Mouse (Mus musculus) embryonic facial prominence, embryonic 15.5 days (tissue): Measurements from ENCODE around the gene Ehbp1. TPM values are rescaled to one million over a fixed set of nuclear protein-coding genes. Genes with fewer than 3 reads are reported as not detected.

Experiments used
- ATAC-seq: fragments of 200-750 bp; cut with Nextera tagmentation; 2 replicates; pipeline ENCODE4 v1.8.0; 2017; ENCODE audit warnings: low read depth, moderate TSS enrichment; ENCODE audit not compliant: insufficient number of reproducible peaks, low FRiP score, low TSS enrichment
- H3K27ac ChIP-seq: fragments of 300-500 bp; sonication (generic); replicated peaks from 2 replicates; pipeline ENCODE4 v1.5.1; 2015; ENCODE audit warnings: mild to moderate bottlenecking, inconsistent platforms
- H3K27me3 ChIP-seq: fragments of 300-500 bp; sonication (generic); 2 replicates; pipeline ENCODE4 v1.6.1; 2015; ENCODE audit warnings: inconsistent platforms
- H3K36me3 ChIP-seq: fragments of 300-500 bp; sonication (generic); 2 replicates; pipeline ENCODE4 v1.6.1; 2015; ENCODE audit warnings: mild to moderate bottlenecking, inconsistent platforms
- H3K4me1 ChIP-seq: fragments of 300-500 bp; sonication (generic); 2 replicates; pipeline ENCODE4 v1.6.1; 2015; ENCODE audit warnings: inconsistent platforms
- H3K4me2 ChIP-seq: fragments of 300-500 bp; sonication (generic); replicated peaks from 2 replicates; pipeline ENCODE4 v1.6.1; 2015; ENCODE audit warnings: mild to moderate bottlenecking, inconsistent platforms
- H3K4me3 ChIP-seq: fragments of 300-500 bp; sonication (generic); replicated peaks from 2 replicates; pipeline ENCODE4 v1.5.1; 2015; ENCODE audit warnings: mild to moderate bottlenecking, inconsistent platforms
- H3K9ac ChIP-seq: fragments of 300-500 bp; sonication (generic); 2 replicates; pipeline ENCODE4 v1.6.1; 2015; ENCODE audit warnings: inconsistent platforms
- H3K9me3 ChIP-seq: fragments of 300-500 bp; sonication (generic); replicated peaks from 2 replicates; pipeline ENCODE4 v1.6.1; 2016; ENCODE audit warnings: inconsistent platforms
- WGBS: fragments of 180-500 bp; shearing (Covaris S2); methylation state at CpG from one replicate; pipeline ENCODE4 v1.1.7; 2015; 5-methylcytosine and 5-hydroxymethylcytosine counted together
- polyA plus RNA-seq: library from polyadenylated mRNA; unstranded; fragments of >200 nt; fragmentation: Nextera tagmentation; extraction: Ambion mirVana; gene quantifications from 2 replicates; pipeline ENCODE4 v1.2.1, GENCODE M21; 2015

The Ehbp1 gene
- polyA plus RNA-seq, 1 experiment from 2014 or later, result 14.2 TPM

DNA sequence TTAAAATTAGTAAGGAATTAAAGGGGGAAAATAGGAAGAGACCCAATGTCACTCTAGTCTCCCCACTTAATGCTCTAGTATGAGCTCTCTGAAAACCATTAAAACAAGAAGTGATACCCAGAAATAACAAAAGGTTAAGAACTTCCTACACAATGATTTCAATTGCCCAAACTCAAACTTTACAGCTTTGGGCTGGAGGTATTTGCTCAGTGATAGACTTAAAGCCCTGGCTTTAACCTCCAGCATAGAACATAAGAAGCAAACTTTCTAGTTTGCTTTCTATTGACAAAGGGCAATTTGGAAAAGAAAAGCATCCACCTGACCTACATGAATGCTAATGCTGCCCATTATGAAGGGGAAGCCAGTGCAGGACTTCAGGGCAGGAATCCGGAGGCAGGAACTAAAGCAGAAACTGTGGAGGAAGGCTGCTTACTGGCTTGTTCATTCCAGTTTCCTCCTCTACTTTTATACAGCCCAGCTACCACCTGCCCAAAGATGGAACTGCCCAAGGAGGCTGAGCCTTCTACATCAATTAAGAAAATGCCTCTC, 353.6 kb downstream of the Ehbp1 start:
- Histone ChIP-seq H3K4me1 (peaks cover 7% of the 10 kb centered on the region), H3K4me2 (no peak overlapping the region), H3K27ac (no peak overlapping the region), H3K9me3 (no peaks in the 10 kb centered on the region), H3K27me3 (peaks cover 38% of the 10 kb centered on the region), H3K4me3 (no peak overlapping the region), H3K36me3 (no peaks in the 10 kb centered on the region), H3K9ac (no peak overlapping the region)
- ATAC-seq, result no peak
- 73% methylated on average over 1 of the region's 1 CpGs for WGBS

- H3K4me2 ChIP-seq, result no peak overlapping the region
- 58% methylated on average over 1 of the region's 1 CpGs for WGBS
- no peak for ATAC-seq
- peaks cover 20% of the 10 kb centered on the region for H3K27me3 ChIP-seq
- H3K4me1 ChIP-seq, result no peaks in the 10 kb centered on the region
- no peaks in the 10 kb centered on the region for H3K9me3 ChIP-seq
- no peak overlapping the region for H3K9ac ChIP-seq
- H3K27ac ChIP-seq, result no peak overlapping the region
- no peaks in the 10 kb centered on the region for H3K36me3 ChIP-seq
- H3K4me3 ChIP-seq, result no peak overlapping the region
Observed at GRCm38 (mm10) chr11:21985118-21985517, 357.0 kb downstream of the Ehbp1 start.

DNA sequence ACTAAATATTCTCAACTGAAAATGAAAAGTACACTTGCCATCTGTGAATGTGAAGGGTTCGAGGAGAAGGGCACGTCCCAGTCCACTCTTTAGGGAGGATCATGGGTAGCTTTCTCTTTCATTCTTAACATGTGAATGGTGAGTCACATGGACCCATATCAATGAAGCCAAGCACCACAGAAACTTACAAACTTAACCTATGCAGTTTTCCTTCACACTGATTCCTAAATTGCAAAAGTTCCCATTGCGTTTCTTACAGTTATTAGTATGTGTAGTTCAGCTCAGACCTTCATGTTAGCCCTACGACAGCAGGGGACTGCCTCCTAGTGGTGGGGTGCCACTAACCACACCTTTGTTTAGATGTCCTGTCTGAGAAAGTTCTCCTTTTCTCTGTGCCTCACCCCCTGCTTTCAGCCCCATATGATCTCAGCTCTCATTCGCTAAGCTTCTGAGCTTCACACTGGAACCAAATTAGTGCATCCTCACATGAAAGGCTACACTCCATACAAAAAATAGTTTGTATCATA, 368.0 kb downstream of the Ehbp1 start:
- H3K36me3 ChIP-seq, result no peaks in the 10 kb centered on the region
- H3K27ac ChIP-seq, result no peak overlapping the region
- no peaks in the 10 kb centered on the region for H3K4me1 ChIP-seq
- no peak overlapping the region for H3K4me2 ChIP-seq
- no peak overlapping the region for H3K4me3 ChIP-seq
- ATAC-seq, result no peak
- 74% methylated on average over 5 of the region's 5 CpGs for WGBS
- no peak overlapping the region for H3K9ac ChIP-seq
- no peaks in the 10 kb centered on the region for H3K27me3 ChIP-seq
- no peaks in the 10 kb centered on the region for H3K9me3 ChIP-seq

DNA sequence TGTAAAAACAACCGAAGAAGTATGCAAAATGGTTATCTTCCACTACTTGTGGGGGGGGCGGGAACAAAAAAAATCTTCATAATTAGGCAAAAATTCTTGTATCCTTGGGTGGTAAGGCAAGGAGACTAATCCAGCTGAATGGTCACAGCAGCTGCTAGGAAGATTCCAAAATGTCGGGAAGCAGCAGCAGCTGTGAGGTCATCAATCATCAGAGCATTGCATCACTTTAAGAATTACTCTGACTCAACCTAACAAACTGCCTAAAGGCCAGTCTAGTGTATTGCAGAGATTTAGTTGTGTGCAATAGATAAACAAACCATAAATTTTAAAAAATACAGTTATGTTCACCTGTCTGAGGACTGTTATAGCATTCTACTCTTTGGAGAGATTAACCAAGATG, 368.5 kb downstream of the Ehbp1 start:
- 78% methylated on average over 3 of the region's 3 CpGs for WGBS
- no peak overlapping the region for H3K27ac ChIP-seq
- H3K36me3 ChIP-seq, result no peaks in the 10 kb centered on the region
- no peak overlapping the region for H3K9ac ChIP-seq
- H3K4me3 ChIP-seq, result no peak overlapping the region
- H3K4me1 ChIP-seq, result no peaks in the 10 kb centered on the region
- ATAC-seq, result no peak
- H3K4me2 ChIP-seq, result no peak overlapping the region
- H3K27me3 ChIP-seq, result no peaks in the 10 kb centered on the region
- H3K9me3 ChIP-seq, result no peaks in the 10 kb centered on the region

DNA sequence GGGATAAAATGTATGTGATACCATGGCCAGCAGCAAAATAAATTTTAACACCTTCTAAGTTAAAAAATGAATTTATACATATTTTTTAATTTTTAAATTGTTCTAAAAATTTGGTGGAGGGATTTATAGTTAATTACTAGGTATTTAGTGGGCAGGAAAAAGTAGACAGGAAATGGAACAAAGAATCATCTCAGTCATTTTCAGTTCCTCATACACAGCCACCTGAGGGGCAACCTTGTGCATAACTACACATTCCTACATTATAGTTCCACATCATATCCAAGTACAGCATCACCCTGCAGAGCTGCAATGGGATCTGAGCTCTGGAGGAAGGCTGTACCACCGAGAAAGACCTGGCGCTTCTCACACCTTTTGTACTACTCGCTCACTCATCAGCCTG, 373.2 kb downstream of the Ehbp1 start:
- Histone ChIP-seq H3K27me3 (no peaks in the 10 kb centered on the region), H3K9ac (no peak overlapping the region), H3K4me3 (no peak overlapping the region), H3K9me3 (no peaks in the 10 kb centered on the region), H3K4me2 (no peak overlapping the region), H3K4me1 (no peaks in the 10 kb centered on the region), H3K27ac (no peak overlapping the region), H3K36me3 (no peaks in the 10 kb centered on the region)
- no peak for ATAC-seq
- WGBS, result 88% methylated on average over 3 of the region's 3 CpGs

Other genes with a start within 250 kb of the Ehbp1 start
- 14.5 and 15.6 TPM in 2 replicates for gene Tmem17, start 169.8 kb upstream of the Ehbp1 start, polyA plus RNA-seq